Mouse (Mus musculus): ENCODE data around the gene Omt2a. TPM values are rescaled to one million over a fixed set of nuclear protein-coding genes. Genes with fewer than 3 reads are reported as not detected.
"Not testable (repeated sequence)": the region's sequence is repeated elsewhere in the genome, so short reads cannot be mapped to it uniquely, and the experiment has no call there.

Gene Omt2a
- polyA plus RNA-seq, 1 experiment: not detected

- H3K4me3 ChIP-seq (ENCODE audit: low read depth, low read length); H3K4me1 ChIP-seq (ENCODE audit: control insufficient read depth, insufficient read depth, insufficient read length, low read length); H3K36me3 ChIP-seq (ENCODE audit: control insufficient read depth, insufficient read depth, low read length); H3K27me3 ChIP-seq (ENCODE audit: control insufficient read depth, insufficient read depth, low read length); H3K27ac ChIP-seq (ENCODE audit: insufficient read depth, low read depth, low read length): not testable (repeated sequence)
- TF ChIP-seq CTCF (IDR thresholded peaks at IDR 0.05; ENCODE audit: extremely low read depth, insufficient read length, insufficient replicate concordance, low read depth, low read length): peak; percentile 71; the same call in 1 of the 2 replicates
- 21% methylated on average over 8 of the region's 8 CpGs for WGBS
Observed at GRCm38 (mm10) chr9:78340324-78340723, 25.7 kb upstream of the Omt2a start.

GRCm38 (mm10) chr9:78337050-78337449 is 22.5 kb upstream of the Omt2a start:
- not testable (repeated sequence) for H3K4me1 ChIP-seq (ENCODE audit: control insufficient read depth, insufficient read depth, insufficient read length, low read length); H3K27ac ChIP-seq (ENCODE audit: insufficient read depth, low read depth, low read length); H3K27me3 ChIP-seq (ENCODE audit: control insufficient read depth, insufficient read depth, low read length); H3K4me3 ChIP-seq (ENCODE audit: low read depth, low read length); H3K36me3 ChIP-seq (ENCODE audit: control insufficient read depth, insufficient read depth, low read length)

GRCm38 (mm10) chr9:78327289-78327688 is 12.7 kb upstream of the Omt2a start, which contains the start of gene Omt2b:
TSS of gene Omt2b (plus strand) at chr9:78327589.
- not testable (repeated sequence) for H3K27ac ChIP-seq (ENCODE audit: insufficient read depth, low read depth, low read length)

GRCm38 (mm10) chr9:78319499-78319898 is 4.9 kb upstream of the Omt2a start:
- WGBS: 8% methylated on average over 1 of the region's 1 CpGs
- no peaks in the 10 kb centered on the region for H3K4me1 ChIP-seq (ENCODE audit: control insufficient read depth, insufficient read depth, insufficient read length, low read length)
- H3K36me3 ChIP-seq (ENCODE audit: control insufficient read depth, insufficient read depth, low read length): no peaks in the 10 kb centered on the region
- H3K4me3 ChIP-seq (ENCODE audit: low read depth, low read length): no peak overlapping the region
- no peak for TF ChIP-seq POLR2A (IDR thresholded peaks at IDR 0.05; ENCODE audit: low read depth, low read length)
- TF ChIP-seq CTCF (IDR thresholded peaks at IDR 0.05; ENCODE audit: extremely low read depth, insufficient read length, insufficient replicate concordance, low read depth, low read length): peak; percentile 35; the same call in 1 of the 2 replicates
- no peak overlapping the region for H3K27ac ChIP-seq (ENCODE audit: insufficient read depth, low read depth, low read length)
- no peaks in the 10 kb centered on the region for H3K27me3 ChIP-seq (ENCODE audit: control insufficient read depth, insufficient read depth, low read length)

More at GRCm38 (mm10) chr9:78327289-78327688, 12.7 kb upstream of the Omt2a start, which contains the start of gene Omt2b:
- not testable (repeated sequence) for H3K36me3 ChIP-seq (ENCODE audit: control insufficient read depth, insufficient read depth, low read length); H3K4me3 ChIP-seq (ENCODE audit: low read depth, low read length); H3K4me1 ChIP-seq (ENCODE audit: control insufficient read depth, insufficient read depth, insufficient read length, low read length); H3K27me3 ChIP-seq (ENCODE audit: control insufficient read depth, insufficient read depth, low read length)
- WGBS: 85% methylated on average over 1 of the region's 1 CpGs

- 74% methylated on average over 3 of the region's 3 CpGs for WGBS
- not testable (repeated sequence) for H3K27ac ChIP-seq (ENCODE audit: insufficient read depth, low read depth, low read length); H3K27me3 ChIP-seq (ENCODE audit: control insufficient read depth, insufficient read depth, low read length); H3K36me3 ChIP-seq (ENCODE audit: control insufficient read depth, insufficient read depth, low read length); H3K4me1 ChIP-seq (ENCODE audit: control insufficient read depth, insufficient read depth, insufficient read length, low read length); H3K4me3 ChIP-seq (ENCODE audit: low read depth, low read length)
Observed at GRCm38 (mm10) chr9:78308122-78308521, 6.5 kb downstream of the Omt2a start.

GRCm38 (mm10) chr9:78299143-78299542 is 15.5 kb downstream of the Omt2a start:
- not testable (repeated sequence) for H3K36me3 ChIP-seq (ENCODE audit: control insufficient read depth, insufficient read depth, low read length); H3K4me1 ChIP-seq (ENCODE audit: control insufficient read depth, insufficient read depth, insufficient read length, low read length)
- 20% methylated on average over 1 of the region's 1 CpGs for WGBS

GRCm38 (mm10) chr9:78298232-78298631 is 16.4 kb downstream of the Omt2a start:
- no peaks in the 10 kb centered on the region for H3K36me3 ChIP-seq (ENCODE audit: control insufficient read depth, insufficient read depth, low read length)
- H3K4me1 ChIP-seq (ENCODE audit: control insufficient read depth, insufficient read depth, insufficient read length, low read length): peaks cover 2% of the 10 kb centered on the region; the same call in 1 of the 2 replicates
- no peak overlapping the region for H3K27ac ChIP-seq (ENCODE audit: insufficient read depth, low read depth, low read length)
- WGBS: 97% methylated on average over 1 of the region's 1 CpGs
- no peak overlapping the region for H3K4me3 ChIP-seq (ENCODE audit: low read depth, low read length)
- H3K27me3 ChIP-seq (ENCODE audit: control insufficient read depth, insufficient read depth, low read length): no peaks in the 10 kb centered on the region
- TF ChIP-seq CTCF (IDR thresholded peaks at IDR 0.05; ENCODE audit: extremely low read depth, insufficient read length, insufficient replicate concordance, low read depth, low read length) (no peak), POLR2A (IDR thresholded peaks at IDR 0.05; ENCODE audit: low read depth, low read length) (no peak)

More at GRCm38 (mm10) chr9:78299143-78299542, 15.5 kb downstream of the Omt2a start:
- not testable (repeated sequence) for H3K4me3 ChIP-seq (ENCODE audit: low read depth, low read length); H3K27me3 ChIP-seq (ENCODE audit: control insufficient read depth, insufficient read depth, low read length); H3K27ac ChIP-seq (ENCODE audit: insufficient read depth, low read depth, low read length)

GRCm38 (mm10) chr9:78296089-78296488 is 18.5 kb downstream of the Omt2a start:
- 6% methylated on average over 6 of the region's 6 CpGs for WGBS
- H3K36me3 ChIP-seq (ENCODE audit: control insufficient read depth, insufficient read depth, low read length); H3K27ac ChIP-seq (ENCODE audit: insufficient read depth, low read depth, low read length); H3K4me3 ChIP-seq (ENCODE audit: low read depth, low read length); H3K4me1 ChIP-seq (ENCODE audit: control insufficient read depth, insufficient read depth, insufficient read length, low read length); H3K27me3 ChIP-seq (ENCODE audit: control insufficient read depth, insufficient read depth, low read length): not testable (repeated sequence)
- peak; percentile 63; the same call in 1 of the 2 replicates for TF ChIP-seq CTCF (IDR thresholded peaks at IDR 0.05; ENCODE audit: extremely low read depth, insufficient read length, insufficient replicate concordance, low read depth, low read length)

- H3K4me3 ChIP-seq (ENCODE audit: low read depth, low read length); H3K4me1 ChIP-seq (ENCODE audit: control insufficient read depth, insufficient read depth, insufficient read length, low read length); H3K27me3 ChIP-seq (ENCODE audit: control insufficient read depth, insufficient read depth, low read length); H3K36me3 ChIP-seq (ENCODE audit: control insufficient read depth, insufficient read depth, low read length); H3K27ac ChIP-seq (ENCODE audit: insufficient read depth, low read depth, low read length): not testable (repeated sequence)
- WGBS: 80% methylated on average over 7 of the region's 7 CpGs
Observed at GRCm38 (mm10) chr9:78294781-78295180, 19.8 kb downstream of the Omt2a start.

GRCm38 (mm10) chr9:78293683-78294082 is 20.9 kb downstream of the Omt2a start:
- 71% methylated on average over 1 of the region's 1 CpGs for WGBS
- H3K4me1 ChIP-seq (ENCODE audit: control insufficient read depth, insufficient read depth, insufficient read length, low read length); H3K36me3 ChIP-seq (ENCODE audit: control insufficient read depth, insufficient read depth, low read length); H3K27me3 ChIP-seq (ENCODE audit: control insufficient read depth, insufficient read depth, low read length); H3K27ac ChIP-seq (ENCODE audit: insufficient read depth, low read depth, low read length); H3K4me3 ChIP-seq (ENCODE audit: low read depth, low read length): not testable (repeated sequence)

- WGBS: 91% methylated on average over 8 of the region's 8 CpGs
- H3K27me3 ChIP-seq (ENCODE audit: control insufficient read depth, insufficient read depth, low read length); H3K4me3 ChIP-seq (ENCODE audit: low read depth, low read length); H3K4me1 ChIP-seq (ENCODE audit: control insufficient read depth, insufficient read depth, insufficient read length, low read length); H3K27ac ChIP-seq (ENCODE audit: insufficient read depth, low read depth, low read length); H3K36me3 ChIP-seq (ENCODE audit: control insufficient read depth, insufficient read depth, low read length): not testable (repeated sequence)
Observed at GRCm38 (mm10) chr9:78292462-78292861, 22.1 kb downstream of the Omt2a start.
